Mouse (Mus musculus): Measurements from ENCODE around the gene Slc41a3. TPM values are rescaled to one million over a fixed set of nuclear protein-coding genes. Genes with fewer than 3 reads are reported as not detected.

Gene Slc41a3
- polyA plus RNA-seq, 1 experiment from 2014 or later: 4.3 TPM

GRCm38 (mm10) chr6:90590707-90591106 is 13.8 kb upstream of the Slc41a3 start:
- Histone ChIP-seq H3K4me1 (replicated peaks; ENCODE audit: control insufficient read depth, insufficient read depth) (no peaks in the 10 kb centered on the region), H3K36me3 (ENCODE audit: control insufficient read depth, insufficient read depth, low read length) (no peaks in the 10 kb centered on the region), H3K4me2 (replicated peaks; ENCODE audit: low read depth) (no peak overlapping the region), H3K27me3 (ENCODE audit: control insufficient read depth, insufficient read depth, low read length) (no peaks in the 10 kb centered on the region), H3K27ac (replicated peaks) (no peak overlapping the region), H3K4me3 (ENCODE audit: low read depth, low read length) (no peak overlapping the region), H3K9me3 (ENCODE audit: control insufficient read depth, low read length) (no peaks in the 10 kb centered on the region), H3K9ac (ENCODE audit: low read length) (no peak overlapping the region)
- no peak for ATAC-seq (ENCODE audit: low FRiP score, low TSS enrichment)
- no peak for DNase-seq (ENCODE audit: low spot score)
- TF ChIP-seq CTCF (IDR thresholded peaks at IDR 0.05; ENCODE audit: low read depth) (no peak), EP300 (optimal IDR thresholded peaks at IDR 0.05) (no peak)
- 87% methylated on average over 1 of the region's 1 CpGs for WGBS

- no peak overlapping the region for H3K4me2 ChIP-seq (replicated peaks; ENCODE audit: low read depth)
- WGBS: 67% methylated on average over 1 of the region's 1 CpGs
- H3K9ac ChIP-seq (ENCODE audit: low read length): no peak overlapping the region
- no peak overlapping the region for H3K4me3 ChIP-seq (ENCODE audit: low read depth, low read length)
- no peaks in the 10 kb centered on the region for H3K9me3 ChIP-seq (ENCODE audit: control insufficient read depth, low read length)
- H3K36me3 ChIP-seq (ENCODE audit: control insufficient read depth, insufficient read depth, low read length): no peaks in the 10 kb centered on the region
- no peaks in the 10 kb centered on the region for H3K4me1 ChIP-seq (replicated peaks; ENCODE audit: control insufficient read depth, insufficient read depth)
- ATAC-seq (ENCODE audit: low FRiP score, low TSS enrichment) (no peak), DNase-seq (ENCODE audit: low spot score) (no peak)
- H3K27me3 ChIP-seq (ENCODE audit: control insufficient read depth, insufficient read depth, low read length): no peaks in the 10 kb centered on the region
- TF ChIP-seq EP300 (optimal IDR thresholded peaks at IDR 0.05): no peak
- no peak for TF ChIP-seq CTCF (IDR thresholded peaks at IDR 0.05; ENCODE audit: low read depth)
- no peak overlapping the region for H3K27ac ChIP-seq (replicated peaks)
These were observed 9.6 kb upstream of the Slc41a3 start for GRCm38 (mm10) chr6:90594972-90595371.

DNA sequence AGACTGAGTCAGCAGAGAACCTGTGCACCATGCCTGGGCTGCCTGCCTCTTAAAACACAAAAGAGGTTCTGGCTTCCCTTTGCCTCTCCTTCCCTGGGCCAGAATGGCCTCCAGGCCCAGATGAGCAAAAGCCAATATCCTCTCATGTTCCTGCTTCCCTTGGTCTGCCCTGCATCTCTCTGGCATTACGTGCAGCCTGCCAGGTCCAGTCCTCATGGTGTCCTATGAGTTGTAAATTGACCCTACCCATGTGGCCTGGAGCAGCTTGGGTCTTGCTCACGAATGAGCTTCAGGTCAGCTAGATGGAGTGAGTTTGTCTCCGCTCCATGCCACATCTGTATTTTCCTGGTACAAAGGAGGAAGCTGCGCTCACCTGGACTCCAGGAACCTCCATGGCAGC is 7.5 kb upstream of the Slc41a3 start:
- Histone ChIP-seq H3K9me3 (ENCODE audit: control insufficient read depth, low read length) (no peaks in the 10 kb centered on the region), H3K27ac (replicated peaks) (no peak overlapping the region), H3K36me3 (ENCODE audit: control insufficient read depth, insufficient read depth, low read length) (no peaks in the 10 kb centered on the region), H3K9ac (ENCODE audit: low read length) (no peak overlapping the region), H3K4me2 (replicated peaks; ENCODE audit: low read depth) (no peak overlapping the region), H3K27me3 (ENCODE audit: control insufficient read depth, insufficient read depth, low read length) (no peaks in the 10 kb centered on the region), H3K4me3 (ENCODE audit: low read depth, low read length) (no peak overlapping the region), H3K4me1 (replicated peaks; ENCODE audit: control insufficient read depth, insufficient read depth) (no peaks in the 10 kb centered on the region)
- DNase-seq (ENCODE audit: low spot score) (no peak), ATAC-seq (ENCODE audit: low FRiP score, low TSS enrichment) (no peak)
- no peak for TF ChIP-seq EP300 (optimal IDR thresholded peaks at IDR 0.05)
- no peak for TF ChIP-seq CTCF (IDR thresholded peaks at IDR 0.05; ENCODE audit: low read depth)
- WGBS: 86% methylated on average over 4 of the region's 4 CpGs

DNA sequence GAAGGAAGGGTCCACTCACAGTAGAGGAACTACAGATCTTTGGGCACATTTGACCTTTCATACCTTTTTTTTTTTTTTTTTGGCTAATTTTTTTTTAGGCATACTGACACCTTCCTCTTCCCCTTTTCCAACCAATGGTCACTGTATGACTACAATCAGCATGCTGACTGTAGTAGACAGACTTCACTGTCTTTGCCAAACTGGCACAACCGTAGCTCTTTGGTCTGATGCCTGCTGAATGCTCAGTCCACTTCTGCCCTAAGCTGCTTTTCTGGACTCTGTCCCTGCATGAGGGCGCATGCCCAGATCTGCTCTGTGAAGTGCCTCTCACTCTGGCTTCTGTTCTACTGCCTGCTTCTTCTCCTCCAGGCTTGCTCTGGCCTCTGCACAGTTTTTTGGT is 6.9 kb upstream of the Slc41a3 start:
- no peaks in the 10 kb centered on the region for H3K27me3 ChIP-seq (ENCODE audit: control insufficient read depth, insufficient read depth, low read length)
- H3K9ac ChIP-seq (ENCODE audit: low read length): no peak overlapping the region
- H3K36me3 ChIP-seq (ENCODE audit: control insufficient read depth, insufficient read depth, low read length): no peaks in the 10 kb centered on the region
- no peak overlapping the region for H3K27ac ChIP-seq (replicated peaks)
- no peaks in the 10 kb centered on the region for H3K9me3 ChIP-seq (ENCODE audit: control insufficient read depth, low read length)
- WGBS: 78% methylated on average over 2 of the region's 2 CpGs
- TF ChIP-seq EP300 (optimal IDR thresholded peaks at IDR 0.05): no peak
- TF ChIP-seq CTCF (IDR thresholded peaks at IDR 0.05; ENCODE audit: low read depth): no peak
- ATAC-seq (ENCODE audit: low FRiP score, low TSS enrichment) (no peak), DNase-seq (ENCODE audit: low spot score) (no peak)
- H3K4me2 ChIP-seq (replicated peaks; ENCODE audit: low read depth): no peak overlapping the region
- H3K4me1 ChIP-seq (replicated peaks; ENCODE audit: control insufficient read depth, insufficient read depth): no peaks in the 10 kb centered on the region
- no peak overlapping the region for H3K4me3 ChIP-seq (ENCODE audit: low read depth, low read length)

GRCm38 (mm10) chr6:90598197-90598596 is 6.3 kb upstream of the Slc41a3 start:
- H3K9me3 ChIP-seq (ENCODE audit: control insufficient read depth, low read length): no peaks in the 10 kb centered on the region
- no peak overlapping the region for H3K4me2 ChIP-seq (replicated peaks; ENCODE audit: low read depth)
- no peaks in the 10 kb centered on the region for H3K4me1 ChIP-seq (replicated peaks; ENCODE audit: control insufficient read depth, insufficient read depth)
- TF ChIP-seq CTCF (IDR thresholded peaks at IDR 0.05; ENCODE audit: low read depth) (no peak), EP300 (optimal IDR thresholded peaks at IDR 0.05) (no peak)
- DNase-seq (ENCODE audit: low spot score) (no peak), ATAC-seq (ENCODE audit: low FRiP score, low TSS enrichment) (no peak)
- H3K36me3 ChIP-seq (ENCODE audit: control insufficient read depth, insufficient read depth, low read length): no peaks in the 10 kb centered on the region
- H3K4me3 ChIP-seq (ENCODE audit: low read depth, low read length): no peak overlapping the region
- WGBS: 79% methylated on average over 6 of the region's 6 CpGs
- no peak overlapping the region for H3K9ac ChIP-seq (ENCODE audit: low read length)
- H3K27me3 ChIP-seq (ENCODE audit: control insufficient read depth, insufficient read depth, low read length): no peaks in the 10 kb centered on the region
- H3K27ac ChIP-seq (replicated peaks): no peak overlapping the region

- Histone ChIP-seq H3K9ac (ENCODE audit: low read length) (no peak overlapping the region), H3K36me3 (ENCODE audit: control insufficient read depth, insufficient read depth, low read length) (no peaks in the 10 kb centered on the region), H3K4me2 (replicated peaks; ENCODE audit: low read depth) (no peak overlapping the region), H3K9me3 (ENCODE audit: control insufficient read depth, low read length) (no peaks in the 10 kb centered on the region), H3K4me1 (replicated peaks; ENCODE audit: control insufficient read depth, insufficient read depth) (no peaks in the 10 kb centered on the region), H3K27ac (replicated peaks) (no peak overlapping the region), H3K4me3 (ENCODE audit: low read depth, low read length) (no peak overlapping the region), H3K27me3 (ENCODE audit: control insufficient read depth, insufficient read depth, low read length) (no peaks in the 10 kb centered on the region)
- DNase-seq (ENCODE audit: low spot score): no peak
- no peak for ATAC-seq (ENCODE audit: low FRiP score, low TSS enrichment)
- no peak for TF ChIP-seq EP300 (optimal IDR thresholded peaks at IDR 0.05)
- no peak for TF ChIP-seq CTCF (IDR thresholded peaks at IDR 0.05; ENCODE audit: low read depth)
- 68% methylated on average over 4 of the region's 4 CpGs for WGBS
These were observed 4.2 kb upstream of the Slc41a3 start for GRCm38 (mm10) chr6:90600351-90600750.

Measured in stomach, postnatal 0 days (tissue).